Mouse (Mus musculus) lung, postnatal 0 days (tissue): ENCODE measurements around the gene Anapc15.

Experiments used
- CTCF ChIP-seq: IDR thresholded peaks from 2 replicates; pipeline ENCODE4 v1.5.1; 2016; ENCODE audit warnings: antibody characterized with exemption, mild to moderate bottlenecking
- EP300 ChIP-seq: IDR thresholded peaks from 2 replicates; pipeline ENCODE4 v1.6.1; 2016; ENCODE audit warnings: antibody characterized with exemption, mild to moderate bottlenecking, control low read depth

GRCm38 (mm10) chr7:101888460-101888859 is 24.9 kb downstream of the Anapc15 start:
- no peak for TF ChIP-seq CTCF
- TF ChIP-seq EP300, result no peak
